Mouse (Mus musculus) urinary bladder, adult 18-20 months (tissue): Measurements from ENCODE around the gene Slfn9.
A peak's percentile ranks its signal among the peaks of the same experiment; 100 is the strongest.
"Not testable (repeated sequence)": the region's sequence is repeated elsewhere in the genome, so short reads cannot be mapped to it uniquely, and the experiment has no call there.

ENCODE experiments used
- DNase-seq, 2 experiments: peaks; one replicate each; pipeline ENCODE4 v3.0.0; 2022; ENCODE audit warnings: low spot score in 2 of 2, mixed read lengths in 2 of 2

Slfn9 gene

GRCm38 (mm10) chr11:82956925-82957324, 34.7 kb downstream of the Slfn9 start:
- DNase-seq, result no peak

DNA sequence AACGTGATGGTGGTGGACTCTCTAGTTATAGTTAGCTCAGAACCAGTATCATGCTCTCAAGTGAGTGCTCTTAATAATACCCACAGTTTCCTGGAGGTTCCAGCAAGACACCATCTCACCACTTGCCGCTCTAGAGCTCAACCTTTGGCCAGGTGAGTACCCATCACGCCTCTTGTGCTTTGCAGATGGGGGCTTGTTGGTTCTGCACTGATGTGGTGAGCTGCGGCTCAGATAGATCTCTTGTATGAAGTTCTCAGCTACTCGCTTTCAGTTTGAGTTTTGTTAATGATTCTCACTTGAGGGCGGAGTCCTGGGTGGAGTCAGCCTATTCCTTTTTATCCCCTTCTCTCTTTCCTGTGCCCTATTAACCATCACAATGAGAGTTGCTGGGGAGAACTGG, 37.0 kb downstream of the Slfn9 start:
- no peak for DNase-seq

- DNase-seq, result no peak
These were observed 38.8 kb downstream of the Slfn9 start for GRCm38 (mm10) chr11:82952612-82953542.

GRCm38 (mm10) chr11:82951865-82952611, 39.6 kb downstream of the Slfn9 start:
- DNase-seq, result peak; percentile 44 to 45

- peak; percentile 9 to 19 for DNase-seq
These were observed 40.7 kb downstream of the Slfn9 start, which contains the start of gene Slfn5 for GRCm38 (mm10) chr11:82950736-82951481. Slfn5 (plus strand) TSS chr11:82951349.

DNA sequence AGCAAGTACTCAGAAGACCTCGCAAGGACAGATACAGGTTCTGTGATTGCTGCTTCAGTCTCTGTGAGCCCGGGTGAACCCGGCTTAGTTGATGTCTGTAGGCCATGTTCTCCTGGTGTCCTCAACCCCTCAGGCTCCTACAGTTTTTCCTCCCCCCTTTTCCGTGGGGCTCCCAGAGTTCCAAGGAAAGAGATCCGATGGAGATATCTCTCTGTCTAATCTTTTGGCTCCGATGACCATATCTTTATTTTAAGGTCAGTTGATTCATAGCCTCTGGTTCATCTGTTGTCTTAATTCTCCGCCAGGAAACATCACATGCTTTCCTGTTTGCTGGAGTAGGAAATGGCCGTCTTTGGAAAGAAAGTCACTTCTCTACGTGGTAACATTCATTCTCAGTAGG, 42.6 kb downstream of the Slfn9 start:
- no peak for DNase-seq

DNA sequence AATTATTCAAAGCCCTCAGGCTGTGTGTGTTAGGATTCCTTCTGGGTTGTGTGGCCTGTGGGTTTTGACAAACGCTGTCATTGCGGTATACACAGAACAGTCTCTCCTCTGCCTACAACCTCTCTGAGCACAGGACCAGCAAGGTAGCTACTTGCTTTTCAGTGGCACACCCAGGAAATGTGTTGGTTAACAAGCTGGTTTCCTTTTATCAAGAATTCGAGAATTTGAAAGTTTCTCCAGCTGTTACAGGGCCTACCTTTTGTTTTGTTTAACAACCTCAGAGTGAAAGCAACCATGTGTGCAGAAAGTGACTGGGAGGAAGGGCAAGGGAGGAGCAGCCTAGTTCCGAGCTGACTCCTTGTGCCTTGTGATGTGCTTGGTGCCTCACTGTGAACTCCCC, 44.2 kb downstream of the Slfn9 start:
- no peak for DNase-seq

DNA sequence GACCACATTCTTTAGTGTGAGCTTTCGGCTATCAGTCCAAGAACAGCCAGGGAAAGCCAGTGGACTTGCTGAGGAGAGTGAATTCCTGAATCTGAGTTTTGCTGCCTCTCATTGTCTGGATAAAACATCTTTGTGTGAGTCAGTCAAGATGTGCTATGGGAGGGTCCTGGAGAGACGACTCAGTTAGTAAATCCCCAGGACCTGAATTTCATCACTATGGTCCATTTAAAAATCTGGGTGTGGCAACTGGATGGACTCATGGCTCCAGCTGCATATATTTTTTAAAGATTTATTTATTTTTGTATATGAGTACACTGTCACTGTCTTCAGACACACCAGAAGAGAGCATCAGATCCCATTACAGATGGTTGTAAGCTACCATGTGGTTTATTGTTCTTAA, 46.0 kb downstream of the Slfn9 start:
- no peak for DNase-seq

DNA sequence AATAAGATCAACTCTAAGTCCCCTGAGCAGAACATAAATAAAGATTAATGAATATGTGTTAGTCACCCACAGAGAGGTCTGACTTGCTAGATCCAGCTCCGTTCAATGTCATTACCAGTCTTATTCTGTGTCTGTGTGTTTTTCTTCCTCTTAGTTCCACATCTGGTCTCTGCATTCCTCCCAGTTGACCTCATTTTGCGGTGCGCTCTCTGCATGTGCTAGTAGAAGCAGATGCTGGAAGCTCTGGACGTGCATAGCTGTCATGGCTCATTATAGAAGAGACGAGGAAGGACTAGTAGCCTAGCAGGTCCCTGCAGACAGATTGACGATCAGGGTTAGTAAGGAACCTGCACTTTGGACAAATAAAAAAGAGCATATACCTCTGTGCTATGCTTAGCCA, 48.3 kb downstream of the Slfn9 start:
- DNase-seq, result no peak

DNA sequence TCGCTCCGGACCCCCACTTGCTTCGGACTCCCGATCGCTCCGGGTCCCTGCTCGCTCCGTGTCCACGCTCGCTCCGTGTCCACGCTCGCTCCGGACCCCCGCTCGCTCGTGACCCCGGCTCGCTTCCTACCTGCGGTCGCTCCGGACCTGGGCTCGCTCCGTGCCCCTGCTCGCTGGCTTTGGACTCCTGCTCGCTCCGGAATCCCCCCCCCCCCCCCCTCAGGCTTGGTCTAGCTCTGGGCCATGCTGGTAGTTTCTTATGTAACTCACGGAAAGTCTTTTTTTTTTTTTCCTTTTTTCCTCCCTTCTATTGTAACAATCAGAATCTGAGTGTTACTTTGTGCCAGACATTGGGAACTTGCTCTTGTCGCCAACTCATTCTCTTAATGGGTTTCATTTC, 58.4 kb downstream of the Slfn9 start:
- DNase-seq, result no peak

GRCm38 (mm10) chr11:82931671-82932450, 59.8 kb downstream of the Slfn9 start:
- not testable (repeated sequence) for DNase-seq

- DNase-seq, result not testable (repeated sequence)
These were observed 60.5 kb downstream of the Slfn9 start for GRCm38 (mm10) chr11:82931161-82931560.

GRCm38 (mm10) chr11:82930391-82930955, 61.2 kb downstream of the Slfn9 start:
- DNase-seq, result not testable (repeated sequence)

GRCm38 (mm10) chr11:82929633-82929950, 62.0 kb downstream of the Slfn9 start:
- no peak for DNase-seq

- DNase-seq, result no peak
These were observed 62.6 kb downstream of the Slfn9 start for GRCm38 (mm10) chr11:82928897-82929632.
